Mouse (Mus musculus) heart, embryonic 12.5 days (tissue): ENCODE measurements around the gene Sigirr. TPM values are rescaled to one million over a fixed set of nuclear protein-coding genes. Genes with fewer than 3 reads are reported as not detected.

Source experiments
- ATAC-seq: fragments of 200-750 bp; cut with Nextera tagmentation; 2 replicates; pipeline ENCODE4 v1.8.0; 2017; ENCODE audit warnings: moderate TSS enrichment, moderate library complexity; ENCODE audit not compliant: insufficient number of reproducible peaks, low FRiP score
- H3K27ac ChIP-seq: fragments of 300-500 bp; sonication (generic); 2 replicates; pipeline ENCODE4 v1.5.1; 2016; ENCODE audit warnings: mild to moderate bottlenecking, moderate library complexity; ENCODE audit not compliant: poor library complexity, severe bottlenecking
- H3K27me3 ChIP-seq: fragments of 300-500 bp; sonication (generic); replicated peaks from 2 replicates; pipeline ENCODE4 v1.6.1; 2016; ENCODE audit warnings: mild to moderate bottlenecking, moderate library complexity
- H3K36me3 ChIP-seq: fragments of 300-500 bp; sonication (generic); 2 replicates; pipeline ENCODE4 v1.6.1; 2016; ENCODE audit warnings: mild to moderate bottlenecking, moderate library complexity
- H3K4me1 ChIP-seq: fragments of 300-500 bp; sonication (generic); replicated peaks from 2 replicates; pipeline ENCODE4 v1.6.1; 2016; ENCODE audit warnings: mild to moderate bottlenecking
- H3K4me2 ChIP-seq: fragments of 300-500 bp; sonication (generic); 2 replicates; pipeline ENCODE4 v1.6.1; 2016; ENCODE audit warnings: mild to moderate bottlenecking, moderate library complexity
- H3K4me3 ChIP-seq: fragments of 300-500 bp; sonication (generic); 2 replicates; pipeline ENCODE4 v1.5.1; 2016; ENCODE audit warnings: mild to moderate bottlenecking
- H3K9ac ChIP-seq: fragments of 300-500 bp; sonication (generic); 2 replicates; pipeline ENCODE4 v1.6.1; 2016; ENCODE audit warnings: mild to moderate bottlenecking, moderate library complexity
- H3K9me3 ChIP-seq: fragments of 300-500 bp; sonication (generic); replicated peaks from 2 replicates; pipeline ENCODE4 v1.6.1; 2016; ENCODE audit warnings: mild to moderate bottlenecking, moderate library complexity
- WGBS: fragments of 180-500 bp; shearing (Covaris S2); methylation state at CpG from one replicate; pipeline ENCODE4 v1.1.7; 2016; 5-methylcytosine and 5-hydroxymethylcytosine counted together
- polyA plus RNA-seq: library from polyadenylated mRNA; unstranded; fragments of >200 nt; fragmentation: Nextera tagmentation; extraction: Ambion mirVana; gene quantifications from 2 replicates; pipeline ENCODE4 v1.2.1, GENCODE M21; 2016

Sigirr gene
- polyA plus RNA-seq, 1 experiment from 2014 or later, result 2.9 TPM

DNA sequence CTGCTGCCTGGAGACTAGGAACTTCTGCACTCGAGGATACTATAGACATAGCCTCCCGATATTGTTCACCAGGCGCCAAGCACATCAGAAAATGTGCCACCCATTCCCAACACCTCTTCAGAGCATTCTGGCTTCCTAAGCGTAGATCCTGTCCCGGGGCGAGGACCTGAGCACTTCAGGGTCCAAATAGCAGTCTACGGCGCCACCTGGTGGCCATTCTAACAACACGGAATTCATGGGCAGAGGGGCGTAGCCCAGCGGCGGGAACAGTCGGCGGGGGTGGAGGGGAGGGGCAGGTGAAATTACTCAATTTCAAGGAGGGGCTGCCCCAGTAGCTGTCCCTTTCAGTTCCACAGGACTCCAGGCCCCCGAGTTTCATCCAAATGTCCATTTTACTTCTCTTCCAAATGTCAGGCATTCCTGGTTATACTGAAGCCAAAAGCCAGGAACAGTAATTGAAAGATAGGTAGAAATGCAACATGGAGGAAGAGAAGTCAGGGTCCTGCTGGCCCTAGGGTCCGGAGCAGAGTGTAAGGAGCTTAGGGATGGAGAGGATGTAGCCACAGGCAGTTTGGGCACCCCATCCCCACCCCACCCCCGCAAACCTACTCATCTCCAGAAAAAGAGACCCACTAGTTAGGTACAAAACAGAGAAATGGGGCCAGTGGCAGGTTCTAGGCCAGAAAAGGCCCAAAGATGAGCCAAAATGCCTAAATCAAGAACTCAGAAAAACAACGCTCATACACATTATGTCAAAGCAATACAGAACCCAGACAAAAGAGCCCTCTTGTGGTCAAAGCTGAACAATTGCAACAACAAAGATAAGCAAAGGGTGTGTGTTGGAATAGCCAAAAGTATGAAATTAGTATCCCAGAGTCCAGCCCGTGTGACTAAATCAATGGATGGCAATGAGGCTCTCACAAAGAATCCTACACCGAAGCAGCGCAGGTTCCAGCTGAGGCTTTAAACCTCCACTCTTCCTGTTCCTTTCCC, 51.9 kb downstream of the Sigirr start:
- Histone ChIP-seq H3K4me1 (peaks cover 19% of the 10 kb centered on the region), H3K4me2 (peak overlapping the region; percentile 95), H3K9me3 (no peaks in the 10 kb centered on the region; the same call in 1 of the 2 replicates), H3K27ac (peak overlapping the region; percentile 76), H3K36me3 (no peaks in the 10 kb centered on the region), H3K27me3 (peaks cover 13% of the 10 kb centered on the region; the same call in 1 of the 2 replicates), H3K9ac (peak overlapping the region; percentile 63), H3K4me3 (peak overlapping the region; percentile 47)
- peak; percentile 87 for ATAC-seq
- 10% methylated on average over 21 of the region's 21 CpGs for WGBS

GRCm38 (mm10) chr7:141047581-141048225, 52.7 kb downstream of the Sigirr start:
- H3K27ac ChIP-seq, result peak overlapping the region; percentile 76
- peak; percentile 82 for ATAC-seq
- WGBS, result 4% methylated on average over 16 of the region's 19 CpGs

DNA sequence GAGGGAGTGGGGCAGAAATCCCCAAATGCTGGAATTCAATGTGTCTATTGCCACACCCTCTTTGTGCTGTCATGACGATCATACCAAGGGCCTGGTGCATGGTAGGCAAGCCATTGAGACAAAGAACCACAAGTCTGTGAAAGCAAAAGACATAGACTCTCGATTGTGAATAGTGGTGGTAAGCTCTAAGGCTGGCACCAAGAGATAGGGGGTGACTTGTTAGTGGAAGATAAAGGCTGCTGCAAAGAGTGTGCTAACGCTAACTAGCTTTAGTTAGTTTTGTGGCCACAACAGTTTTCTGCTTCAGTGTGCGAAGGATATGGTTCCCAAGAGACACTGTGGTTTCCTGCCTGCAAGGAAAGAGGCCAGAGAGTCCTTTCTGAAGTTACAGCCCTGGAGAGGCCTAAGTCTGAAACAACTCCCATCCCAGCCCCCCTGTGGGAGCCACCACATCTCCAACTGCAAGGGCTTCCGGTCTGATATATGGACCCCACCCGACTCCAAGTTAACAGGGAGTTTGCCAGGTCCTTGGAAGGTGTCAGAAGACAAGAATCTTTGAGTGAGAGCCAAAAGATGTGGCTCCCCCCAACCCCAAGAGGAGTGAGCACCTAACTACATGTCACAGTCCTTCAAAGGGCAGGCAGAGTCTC, 53.3 kb downstream of the Sigirr start:
- Histone ChIP-seq H3K27me3 (peaks cover 13% of the 10 kb centered on the region; the same call in 1 of the 2 replicates), H3K4me1 (peaks cover 19% of the 10 kb centered on the region), H3K9ac (peak overlapping the region; percentile 63; the same call in 1 of the 2 replicates), H3K36me3 (no peaks in the 10 kb centered on the region), H3K4me2 (peak overlapping the region; percentile 95), H3K9me3 (no peaks in the 10 kb centered on the region; the same call in 1 of the 2 replicates), H3K27ac (peak overlapping the region; percentile 76), H3K4me3 (no peak overlapping the region)
- WGBS, result 58% methylated on average over 6 of the region's 6 CpGs
- ATAC-seq, result peak; percentile 12; the same call in 1 of the 2 replicates

More at GRCm38 (mm10) chr7:141047581-141048225, 52.7 kb downstream of the Sigirr start:
- H3K4me2 ChIP-seq, result peak overlapping the region; percentile 95
- H3K9ac ChIP-seq, result peak overlapping the region; percentile 63
- H3K36me3 ChIP-seq, result no peaks in the 10 kb centered on the region
- no peaks in the 10 kb centered on the region; the same call in 1 of the 2 replicates for H3K9me3 ChIP-seq
- H3K27me3 ChIP-seq, result peaks cover 13% of the 10 kb centered on the region; the same call in 1 of the 2 replicates
- H3K4me3 ChIP-seq, result peak overlapping the region; percentile 47
- H3K4me1 ChIP-seq, result peaks cover 19% of the 10 kb centered on the region

DNA sequence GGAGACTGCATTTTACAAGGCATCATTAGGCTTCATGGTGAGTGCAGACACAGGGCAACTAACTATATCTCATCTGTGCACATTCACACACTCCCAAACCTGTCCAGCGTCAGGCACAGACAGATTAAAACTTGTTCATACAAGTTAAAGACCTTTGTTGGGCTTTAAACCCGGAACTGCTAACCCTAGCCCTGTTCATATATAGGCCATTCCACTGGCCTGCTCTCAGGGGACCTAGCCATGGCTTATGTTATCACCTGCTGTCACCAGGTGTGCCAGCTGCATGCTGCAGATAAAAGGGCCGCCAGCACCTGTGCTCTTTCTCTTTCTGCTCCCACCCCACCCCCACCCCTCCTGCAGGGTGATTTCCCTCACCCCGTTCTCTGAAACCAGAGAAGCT, 57.8 kb downstream of the Sigirr start:
- H3K9me3 ChIP-seq, result no peaks in the 10 kb centered on the region

DNA sequence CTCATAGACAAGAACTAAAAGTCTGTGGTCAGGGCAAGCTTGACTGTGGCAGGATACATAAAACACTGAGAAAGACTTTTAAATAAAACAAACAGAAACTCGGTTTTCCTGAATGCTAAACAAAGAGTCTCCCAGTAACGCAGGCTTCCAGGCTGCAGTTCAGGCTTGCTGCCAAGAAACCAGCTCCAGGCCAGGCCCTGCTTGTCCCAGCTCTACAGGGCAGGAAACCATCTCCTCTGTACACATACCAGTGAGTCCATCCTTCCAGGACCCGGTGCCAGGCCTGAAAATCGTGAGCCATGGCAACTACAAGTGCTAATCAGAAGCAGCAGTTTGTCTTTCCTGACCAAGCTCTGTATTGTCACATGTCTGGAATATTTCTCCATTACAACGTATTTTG, 58.7 kb downstream of the Sigirr start:
- Histone ChIP-seq H3K27ac (peak overlapping the region; percentile 59), H3K9me3 (no peaks in the 10 kb centered on the region), H3K4me2 (no peak overlapping the region), H3K9ac (no peak overlapping the region), H3K4me3 (no peak overlapping the region), H3K27me3 (0 out of 2 replicates have a peak, but pooled peaks cover 4% of the 10 kb centered on the region), H3K36me3 (no peaks in the 10 kb centered on the region), H3K4me1 (peaks cover 5% of the 10 kb centered on the region; the same call in 1 of the 2 replicates)
- 22% methylated on average over 5 of the region's 5 CpGs for WGBS
- ATAC-seq, result peak; percentile 85

More for the DNA sequence above, 57.8 kb downstream of the Sigirr start:
- ATAC-seq, result no peak
- H3K9ac ChIP-seq, result no peak overlapping the region
- no peak overlapping the region for H3K4me2 ChIP-seq
- no peak overlapping the region for H3K27ac ChIP-seq
- H3K36me3 ChIP-seq, result no peaks in the 10 kb centered on the region
- WGBS, result 40% methylated on average over 4 of the region's 4 CpGs
- H3K27me3 ChIP-seq, result 0 out of 2 replicates have a peak, but pooled peaks cover 9% of the 10 kb centered on the region
- H3K4me3 ChIP-seq, result no peak overlapping the region
- peaks cover 12% of the 10 kb centered on the region for H3K4me1 ChIP-seq

Other genes starting within 250 kb of the Sigirr start
- gene Gm45785, start 244.2 kb downstream of the Sigirr start, polyA plus RNA-seq, result not detected in 2 replicates
- 42.7 and 48.0 TPM in 2 replicates for gene Ric8a, start 243.6 kb downstream of the Sigirr start, polyA plus RNA-seq
- gene Bet1l, start 243.0 kb downstream of the Sigirr start, polyA plus RNA-seq, result 27.7 and 29.3 TPM in 2 replicates
- 187 and 188 TPM in 2 replicates for gene Psmd13, start 218.6 kb downstream of the Sigirr start, polyA plus RNA-seq
- 40.9 and 41.6 TPM in 2 replicates for gene Sirt3, start 218.3 kb downstream of the Sigirr start, polyA plus RNA-seq
- 93.0 and 102 TPM in 2 replicates for gene Cox8b, start 200.1 kb downstream of the Sigirr start, polyA plus RNA-seq
- 0.23 TPM in 1 of 2 replicates, not detected in the other for gene Nlrp6, start 179.7 kb downstream of the Sigirr start, polyA plus RNA-seq
- gene Pgghg, start 159.2 kb downstream of the Sigirr start, polyA plus RNA-seq, result 13.7 and 13.9 TPM in 2 replicates
- gene Ifitm5, start 150.3 kb downstream of the Sigirr start, polyA plus RNA-seq, result 1.8 and 2.0 TPM in 2 replicates
- not detected in 2 replicates for gene Gm45717, start 144.6 kb downstream of the Sigirr start, polyA plus RNA-seq
- gene Ifitm2, start 144.6 kb downstream of the Sigirr start, polyA plus RNA-seq, result 442 and 446 TPM in 2 replicates
- gene Ifitm1, start 133.4 kb downstream of the Sigirr start, polyA plus RNA-seq, result 3.0 and 3.1 TPM in 2 replicates
- 41.8 and 41.9 TPM in 2 replicates for gene Ifitm3, start 89.8 kb downstream of the Sigirr start, polyA plus RNA-seq
- not detected in 2 replicates for gene Ifitm6, start 82.6 kb downstream of the Sigirr start, polyA plus RNA-seq
- not detected in 2 replicates for gene Gm17387, start 71.4 kb downstream of the Sigirr start, polyA plus RNA-seq
- gene B4galnt4, start 39.5 kb downstream of the Sigirr start, polyA plus RNA-seq, result 2.0 and 2.5 TPM in 2 replicates
- gene Pkp3, start 22.4 kb downstream of the Sigirr start, polyA plus RNA-seq, result 0.41 and 0.50 TPM in 2 replicates
- gene Ano9, start 17.2 kb upstream of the Sigirr start, polyA plus RNA-seq, result 0.09 and 0.30 TPM in 2 replicates
- 58.0 and 65.9 TPM in 2 replicates for gene Ptdss2, start 21.8 kb upstream of the Sigirr start, polyA plus RNA-seq
- gene Rnh1, start 72.3 kb upstream of the Sigirr start, polyA plus RNA-seq, result 82.4 and 88.2 TPM in 2 replicates
- gene Hras, start 93.4 kb upstream of the Sigirr start, polyA plus RNA-seq, result 74.1 and 78.2 TPM in 2 replicates
- gene Lrrc56, start 93.6 kb upstream of the Sigirr start, polyA plus RNA-seq, result 2.5 and 3.5 TPM in 2 replicates
- 1.3 and 1.4 TPM in 2 replicates for gene Lmntd2, start 113.5 kb upstream of the Sigirr start, polyA plus RNA-seq
- 12.9 and 16.2 TPM in 2 replicates for gene Rassf7, start 115.3 kb upstream of the Sigirr start, polyA plus RNA-seq
- gene Phrf1, start 128.2 kb upstream of the Sigirr start, polyA plus RNA-seq, result 56.4 and 59.3 TPM in 2 replicates
- gene Irf7, start 165.9 kb upstream of the Sigirr start, polyA plus RNA-seq, result 1.1 and 1.7 TPM in 2 replicates
- not detected in 2 replicates for gene Cdhr5, start 176.2 kb upstream of the Sigirr start, polyA plus RNA-seq
- gene Sct, start 178.6 kb upstream of the Sigirr start, polyA plus RNA-seq, result 0.64 TPM in 1 of 2 replicates, not detected in the other
- 0.06 and 0.15 TPM in 2 replicates for gene Drd4, start 191.4 kb upstream of the Sigirr start, polyA plus RNA-seq
- 34.3 and 35.6 TPM in 2 replicates for gene Deaf1, start 227.1 kb upstream of the Sigirr start, polyA plus RNA-seq
- 37.4 and 40.1 TPM in 2 replicates for gene Tmem80, start 227.2 kb upstream of the Sigirr start, polyA plus RNA-seq
- gene Eps8l2, start 238.3 kb upstream of the Sigirr start, polyA plus RNA-seq, result 0.73 and 1.3 TPM in 2 replicates